Comparison of ENCODE assay signal across 8 mouse cellular contexts in the genomic region with DNA sequence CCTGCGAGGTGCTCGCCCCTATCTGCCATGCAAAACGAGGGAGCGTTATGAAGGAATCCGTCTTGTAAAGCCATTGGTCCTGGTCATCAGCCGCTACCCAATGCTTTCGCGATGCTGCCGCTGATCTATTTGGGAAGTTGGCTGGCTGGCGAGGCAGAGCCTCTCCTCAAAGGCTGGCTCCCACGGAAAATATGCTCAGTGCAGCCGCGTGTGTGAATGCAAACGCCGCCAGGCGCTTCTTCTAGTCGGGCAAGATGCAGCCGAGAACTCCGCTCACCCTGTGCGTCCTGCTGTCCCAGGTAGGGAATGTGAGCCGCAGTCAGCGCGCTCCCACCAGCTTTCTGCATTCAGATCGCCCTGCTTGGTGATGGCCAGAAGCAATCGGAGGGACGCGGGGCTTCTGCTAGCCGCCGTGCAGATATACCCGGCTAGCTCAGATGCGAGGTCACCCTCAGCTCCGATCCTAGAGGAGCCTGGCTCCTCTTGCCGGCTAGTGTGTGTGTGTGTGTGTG. TPM values are rescaled to one million over a fixed set of nuclear protein-coding genes. Genes with fewer than 3 reads are reported as not detected.
DNase-seq lines count a peak whose midpoint lies in the region; ATAC-seq and TF ChIP-seq lines count a peak whose summit lies in the region.

TSS of gene Cdh13 (plus strand) at position 134 of the 512 bp plus-strand sequence.

- TF ChIP-seq CTCF in heart, postnatal 0 days (IDR thresholded peaks at IDR 0.05; ENCODE audit: low read depth), result no peak

- peak; percentile 60 for ATAC-seq in forebrain, embryonic 16.5 days
- ATAC-seq in heart, postnatal 0 days (ENCODE audit: insufficient read depth, low read depth), result 0 out of 2 replicates have a peak, but pooled peaks have one; percentile 18
- peak; percentile 73 for ATAC-seq in midbrain, embryonic 13.5 days

- peak within 1 kb of the TSS; percentile 82 for H3K4me2 ChIP-seq in forebrain, embryonic 16.5 days (ENCODE audit: low read length)
- H3K4me2 ChIP-seq in heart, postnatal 0 days (ENCODE audit: low read depth, low read length), result peak within 1 kb of the TSS; percentile 89
- peak within 1 kb of the TSS; percentile 85 for H3K4me2 ChIP-seq in midbrain, embryonic 13.5 days (replicated peaks)

- under 1% methylated on average over 33 of the region's 33 CpGs for WGBS in forebrain, embryonic 16.5 days
- under 1% methylated on average over 32 of the region's 33 CpGs for WGBS in heart, postnatal 0 days
- under 1% methylated on average over 33 of the region's 33 CpGs for WGBS in midbrain, embryonic 13.5 days

- peak within 1 kb of the TSS; percentile 62 for H3K4me3 ChIP-seq in forebrain, embryonic 16.5 days (replicated peaks; ENCODE audit: low read length)
- H3K4me3 ChIP-seq in heart, postnatal 0 days (ENCODE audit: low read depth, low read length), result peak within 1 kb of the TSS; percentile 75
- peak within 1 kb of the TSS; percentile 61 for H3K4me3 ChIP-seq in midbrain, embryonic 13.5 days (replicated peaks)

- no peak for TF ChIP-seq EP300 in heart, postnatal 0 days (IDR thresholded peaks at IDR 0.05; ENCODE audit: low read depth)

- no peaks in the 10 kb centered on the region for H3K27me3 ChIP-seq in forebrain, embryonic 16.5 days (replicated peaks; ENCODE audit: control insufficient read depth, insufficient read depth, low read length)
- H3K27me3 ChIP-seq in heart, postnatal 0 days (ENCODE audit: control insufficient read depth, insufficient read depth, low read length), result no peaks in the 10 kb centered on the region
- H3K27me3 ChIP-seq in midbrain, embryonic 13.5 days, result peaks cover 35% of the 10 kb centered on the region

- H3K36me3 ChIP-seq in forebrain, embryonic 16.5 days (ENCODE audit: control insufficient read depth, insufficient read depth), result no peaks in the 10 kb centered on the region
- H3K36me3 ChIP-seq in heart, postnatal 0 days (replicated peaks; ENCODE audit: control insufficient read depth, insufficient read depth, low read length), result no peaks in the 10 kb centered on the region
- no peaks in the 10 kb centered on the region for H3K36me3 ChIP-seq in midbrain, embryonic 13.5 days

- DNase-seq in R1 (ENCODE audit: low read depth, low spot score), result peak; percentile 56
- DNase-seq in cerebellum, adult 11-12 months, result peak; percentile 19
- peak; percentile 66 for DNase-seq in heart, postnatal 0 days (ENCODE audit: low spot score)
- DNase-seq in left cerebral cortex, adult 18-20 months (ENCODE audit: low spot score in 2 of 2), result peak; percentile 66 to 84
- DNase-seq in urinary bladder, postnatal 36 days (ENCODE audit: low spot score in 2 of 2), result peak; percentile 20 to 26
- no peak for DNase-seq in ovary, postnatal 14 days (ENCODE audit: low spot score)

- H3K9ac ChIP-seq in forebrain, embryonic 16.5 days (replicated peaks; ENCODE audit: low read depth, low read length), result peak within 1 kb of the TSS; percentile 63
- H3K9ac ChIP-seq in heart, postnatal 0 days (replicated peaks; ENCODE audit: low read depth, low read length), result peak within 1 kb of the TSS; percentile 82
- H3K9ac ChIP-seq in midbrain, embryonic 13.5 days (replicated peaks), result peak within 1 kb of the TSS; percentile 83

- peaks cover 23% of the 10 kb centered on the region for H3K4me1 ChIP-seq in forebrain, embryonic 16.5 days (replicated peaks; ENCODE audit: control insufficient read depth, insufficient read depth, low read length)
- H3K4me1 ChIP-seq in heart, postnatal 0 days (ENCODE audit: control insufficient read depth, insufficient read depth), result peaks cover 39% of the 10 kb centered on the region
- peaks cover 36% of the 10 kb centered on the region for H3K4me1 ChIP-seq in midbrain, embryonic 13.5 days (replicated peaks)

- no peaks in the 10 kb centered on the region for H3K9me3 ChIP-seq in forebrain, embryonic 16.5 days (ENCODE audit: control insufficient read depth, low read length)
- no peaks in the 10 kb centered on the region for H3K9me3 ChIP-seq in heart, postnatal 0 days (replicated peaks; ENCODE audit: control insufficient read depth, low read length)
- H3K9me3 ChIP-seq in midbrain, embryonic 13.5 days, result no peaks in the 10 kb centered on the region

- peak within 1 kb of the TSS; percentile 68 for H3K27ac ChIP-seq in forebrain, embryonic 16.5 days (ENCODE audit: low read length)
- peak within 1 kb of the TSS; percentile 98 for H3K27ac ChIP-seq in heart, postnatal 0 days (ENCODE audit: low read depth)
- peak within 1 kb of the TSS; percentile 78 for H3K27ac ChIP-seq in midbrain, embryonic 13.5 days

RNA-seq across cellular contexts. Expression of gene Cdh13, which starts in this region (rescaled TPM):
- 110 and 129 TPM in 2 replicates for polyA plus RNA-seq in forebrain, embryonic 16.5 days (2015; fragmentation: Nextera tagmentation; extraction: Ambion mirVana)
- 109 and 126 TPM in 2 replicates for total RNA-seq in heart, postnatal 0 days (2014; rRNA removed; ENCODE audit: low replicate concordance)
- 136 TPM in 2 replicates for polyA plus RNA-seq in heart, postnatal 0 days (2015; fragmentation: Nextera tagmentation; extraction: Ambion mirVana)
- 10 to 100 TPM; 68.9 to 69.9 TPM for total RNA-seq in left cerebral cortex, adult 18-20 months (2021)
- 45.1 and 56.3 TPM in 2 replicates for polyA plus RNA-seq in midbrain, embryonic 13.5 days (2015; fragmentation: Nextera tagmentation; extraction: Ambion mirVana)

Comparison
In these comparisons a context has a peak if more than half of its experiments do, and no peak if none do; other contexts are left out.
1. ATAC-seq: peak in every context shown above with its lines; median percentile 73 in midbrain, embryonic 13.5 days; 60 in forebrain, embryonic 16.5 days; 18 in heart, postnatal 0 days.